Mouse (Mus musculus) midbrain, embryonic 11.5 days (tissue): ENCODE measurements around the gene Fbxl13. TPM values are rescaled to one million over a fixed set of nuclear protein-coding genes. Genes with fewer than 3 reads are reported as not detected.

Experiments used
- ATAC-seq: fragments of 200-750 bp; cut with Nextera tagmentation; 2 replicates; pipeline ENCODE4 v1.8.0; 2017; ENCODE audit warnings: moderate TSS enrichment, moderate library complexity; ENCODE audit not compliant: low FRiP score
- DNase-seq: peaks from one replicate; pipeline ENCODE4 v3.0.0; 2015; ENCODE audit warnings: low spot score; ENCODE audit errors: missing footprints
- H3K27ac ChIP-seq: fragments of 300-500 bp; sonication (generic); 2 replicates; pipeline ENCODE4 v1.5.1; 2014; ENCODE audit warnings: low read depth, low read length
- H3K27me3 ChIP-seq: fragments of 300-500 bp; sonication (generic); 2 replicates; pipeline ENCODE4 v1.6.1; 2014; ENCODE audit warnings: mild to moderate bottlenecking, low read length, moderate library complexity, mixed read lengths; ENCODE audit not compliant: control insufficient read depth, insufficient read depth
- H3K36me3 ChIP-seq: fragments of 300-500 bp; sonication (generic); 2 replicates; pipeline ENCODE4 v1.6.1; 2014; ENCODE audit warnings: mild to moderate bottlenecking, low read length, moderate library complexity, mixed read lengths; ENCODE audit not compliant: control insufficient read depth, insufficient read depth
- H3K4me1 ChIP-seq: fragments of 300-500 bp; sonication (generic); 2 replicates; pipeline ENCODE4 v1.6.1; 2014; ENCODE audit warnings: low read length; ENCODE audit not compliant: control insufficient read depth, insufficient read depth
- H3K4me2 ChIP-seq: fragments of 300-500 bp; sonication (generic); 2 replicates; pipeline ENCODE4 v1.6.1; 2014; ENCODE audit warnings: mild to moderate bottlenecking, moderate library complexity
- H3K4me3 ChIP-seq: fragments of 300-500 bp; sonication (generic); 2 replicates; pipeline ENCODE4 v1.5.1; 2014; ENCODE audit warnings: low read depth, low read length
- H3K9ac ChIP-seq: fragments of 300-500 bp; sonication (generic); 2 replicates; pipeline ENCODE4 v1.6.1; 2014; ENCODE audit warnings: low read length
- H3K9me3 ChIP-seq: fragments of 300-500 bp; sonication (generic); 2 replicates; pipeline ENCODE4 v1.6.1; 2016; ENCODE audit warnings: low read length; ENCODE audit not compliant: control insufficient read depth
- WGBS: fragments of 180-500 bp; shearing (Covaris S2); extraction: QIAGEN DNeasy Blood & Tissue Kit; methylation state at CpG from one replicate; pipeline ENCODE4 v1.1.7; 2014; 5-methylcytosine and 5-hydroxymethylcytosine counted together
- polyA plus RNA-seq: library from polyadenylated mRNA; unstranded; fragments of >200 nt; fragmentation: Nextera tagmentation; extraction: Ambion mirVana; gene quantifications from 2 replicates; pipeline ENCODE4 v1.2.1, GENCODE M21; 2014

The Fbxl13 gene
- polyA plus RNA-seq, 1 experiment from 2014 or later, result 0.08 TPM

GRCm38 (mm10) chr5:21491469-21491868 lies 154.0 kb downstream of the Fbxl13 start:
- Histone ChIP-seq H3K4me2 (no peak overlapping the region), H3K36me3 (no peaks in the 10 kb centered on the region), H3K27ac (no peak overlapping the region), H3K9ac (no peak overlapping the region), H3K27me3 (no peaks in the 10 kb centered on the region), H3K9me3 (no peaks in the 10 kb centered on the region), H3K4me1 (peaks cover 3% of the 10 kb centered on the region; the same call in 1 of the 2 replicates), H3K4me3 (no peak overlapping the region)
- no peak for DNase-seq
- ATAC-seq, result 0 out of 2 replicates have a peak, but pooled peaks have one; percentile 27
- 36% methylated on average over 2 of the region's 2 CpGs for WGBS

GRCm38 (mm10) chr5:21489135-21489534 lies 156.3 kb downstream of the Fbxl13 start:
- H3K9me3 ChIP-seq, result no peaks in the 10 kb centered on the region
- no peak overlapping the region for H3K9ac ChIP-seq
- no peak overlapping the region for H3K4me2 ChIP-seq
- ATAC-seq (no peak), DNase-seq (peak; percentile 80)
- no peak overlapping the region for H3K27ac ChIP-seq
- no peak overlapping the region for H3K4me3 ChIP-seq
- H3K27me3 ChIP-seq, result no peaks in the 10 kb centered on the region
- H3K4me1 ChIP-seq, result peaks cover 3% of the 10 kb centered on the region; the same call in 1 of the 2 replicates
- H3K36me3 ChIP-seq, result no peaks in the 10 kb centered on the region
- 71% methylated on average over 4 of the region's 4 CpGs for WGBS

GRCm38 (mm10) chr5:21488506-21488905 lies 156.9 kb downstream of the Fbxl13 start:
- DNase-seq (peak; percentile 39), ATAC-seq (no peak)
- H3K4me3 ChIP-seq, result no peak overlapping the region
- H3K4me2 ChIP-seq, result no peak overlapping the region
- H3K36me3 ChIP-seq, result no peaks in the 10 kb centered on the region
- H3K9ac ChIP-seq, result no peak overlapping the region
- H3K9me3 ChIP-seq, result no peaks in the 10 kb centered on the region
- WGBS, result 95% methylated on average over 5 of the region's 5 CpGs
- peaks cover 3% of the 10 kb centered on the region; the same call in 1 of the 2 replicates for H3K4me1 ChIP-seq
- no peaks in the 10 kb centered on the region for H3K27me3 ChIP-seq
- H3K27ac ChIP-seq, result no peak overlapping the region

- Histone ChIP-seq H3K4me2 (no peak overlapping the region), H3K4me1 (peaks cover 8% of the 10 kb centered on the region; the same call in 1 of the 2 replicates), H3K36me3 (no peaks in the 10 kb centered on the region), H3K9ac (no peak overlapping the region), H3K4me3 (no peak overlapping the region), H3K9me3 (no peaks in the 10 kb centered on the region), H3K27me3 (no peaks in the 10 kb centered on the region), H3K27ac (no peak overlapping the region)
- DNase-seq (peak; percentile 26), ATAC-seq (no peak)
- 86% methylated on average over 3 of the region's 3 CpGs for WGBS
Measured at GRCm38 (mm10) chr5:21487716-21488115, 157.7 kb downstream of the Fbxl13 start.

- no peak for ATAC-seq
- no peaks in the 10 kb centered on the region for H3K9me3 ChIP-seq
- no peaks in the 10 kb centered on the region for H3K36me3 ChIP-seq
- H3K9ac ChIP-seq, result no peak overlapping the region
- WGBS, result 88% methylated on average over 3 of the region's 3 CpGs
- DNase-seq, result no peak
- H3K4me3 ChIP-seq, result no peak overlapping the region
- no peak overlapping the region for H3K27ac ChIP-seq
- no peak overlapping the region for H3K4me2 ChIP-seq
- peaks cover 11% of the 10 kb centered on the region for H3K4me1 ChIP-seq
- H3K27me3 ChIP-seq, result no peaks in the 10 kb centered on the region
Measured at GRCm38 (mm10) chr5:21487306-21487705, 158.1 kb downstream of the Fbxl13 start.

- H3K9me3 ChIP-seq, result no peaks in the 10 kb centered on the region
- ATAC-seq (no peak), DNase-seq (no peak)
- no peak overlapping the region for H3K27ac ChIP-seq
- no peaks in the 10 kb centered on the region for H3K27me3 ChIP-seq
- H3K4me2 ChIP-seq, result no peak overlapping the region
- no peaks in the 10 kb centered on the region for H3K36me3 ChIP-seq
- 81% methylated on average over 5 of the region's 5 CpGs for WGBS
- H3K9ac ChIP-seq, result no peak overlapping the region
- H3K4me3 ChIP-seq, result no peak overlapping the region
- H3K4me1 ChIP-seq, result peaks cover 12% of the 10 kb centered on the region
Measured at GRCm38 (mm10) chr5:21486798-21487197, 158.6 kb downstream of the Fbxl13 start.

- peak; percentile 59 for DNase-seq
- H3K27me3 ChIP-seq, result no peaks in the 10 kb centered on the region
- H3K27ac ChIP-seq, result no peak overlapping the region
- no peak overlapping the region for H3K4me3 ChIP-seq
- no peaks in the 10 kb centered on the region for H3K9me3 ChIP-seq
- no peak overlapping the region for H3K9ac ChIP-seq
- WGBS, result 94% methylated on average over 8 of the region's 8 CpGs
- H3K36me3 ChIP-seq, result no peaks in the 10 kb centered on the region
- no peak for ATAC-seq
- H3K4me2 ChIP-seq, result no peak overlapping the region
- H3K4me1 ChIP-seq, result peaks cover 11% of the 10 kb centered on the region
Measured at GRCm38 (mm10) chr5:21485197-21485829, 160.1 kb downstream of the Fbxl13 start.

- no peak overlapping the region for H3K9ac ChIP-seq
- ATAC-seq (no peak), DNase-seq (peak; percentile 47)
- H3K36me3 ChIP-seq, result no peaks in the 10 kb centered on the region
- H3K27me3 ChIP-seq, result no peaks in the 10 kb centered on the region
- H3K27ac ChIP-seq, result no peak overlapping the region
- H3K4me1 ChIP-seq, result peaks cover 11% of the 10 kb centered on the region
- no peaks in the 10 kb centered on the region for H3K9me3 ChIP-seq
- no peak overlapping the region for H3K4me2 ChIP-seq
- 85% methylated on average over 8 of the region's 8 CpGs for WGBS
- no peak overlapping the region for H3K4me3 ChIP-seq
Measured at GRCm38 (mm10) chr5:21483275-21483674, 162.2 kb downstream of the Fbxl13 start.

- Histone ChIP-seq H3K27ac (no peak overlapping the region), H3K4me1 (peaks cover 11% of the 10 kb centered on the region), H3K36me3 (no peaks in the 10 kb centered on the region), H3K9ac (no peak overlapping the region), H3K27me3 (no peaks in the 10 kb centered on the region), H3K4me3 (no peak overlapping the region), H3K9me3 (no peaks in the 10 kb centered on the region), H3K4me2 (no peak overlapping the region)
- peak; percentile 84 for DNase-seq
- 30% methylated on average over 11 of the region's 11 CpGs for WGBS
- ATAC-seq, result peak; percentile 57
Measured at GRCm38 (mm10) chr5:21482446-21483222, 162.8 kb downstream of the Fbxl13 start.
